Mouse (Mus musculus) bone marrow macrophage, adult 2 months (primary cell): Measurements from ENCODE around the gene Cldn18. TPM values are rescaled to one million over a fixed set of nuclear protein-coding genes. Genes with fewer than 3 reads are reported as not detected.

Experiments
- H3K27ac ChIP-seq: 2 replicates; pipeline ENCODE4 v1.5.1; 2012; ENCODE audit warnings: low read depth, low read length; ENCODE audit not compliant: insufficient read depth
- H3K4me1 ChIP-seq: 2 replicates; pipeline ENCODE4 v1.6.1; 2012; ENCODE audit warnings: low read length; ENCODE audit not compliant: control insufficient read depth, insufficient read depth
- H3K4me3 ChIP-seq: 2 replicates; pipeline ENCODE4 v1.5.1; 2012; ENCODE audit warnings: mild to moderate bottlenecking, low read length, moderate library complexity; ENCODE audit not compliant: insufficient read depth
- CTCF ChIP-seq: IDR thresholded peaks from 2 replicates; pipeline ENCODE4 v1.5.1; 2012; ENCODE audit warnings: low read depth, mild to moderate bottlenecking, low read length, moderate library complexity
- POLR2A ChIP-seq: IDR thresholded peaks from 2 replicates; pipeline ENCODE4 v1.6.1; 2012; ENCODE audit warnings: mild to moderate bottlenecking, low read depth, low read length, borderline replicate concordance
- polyA plus RNA-seq: library from polyadenylated mRNA; stranded (reverse); fragments of >200 nt; gene quantifications from 2 replicates; pipeline ENCODE4 v1.2.4, GENCODE M21; 2012; ENCODE audit not compliant: missing spikeins, insufficient read depth, insufficient read length

Cldn18 gene
- polyA plus RNA-seq, 1 experiment: not detected

- TF ChIP-seq CTCF: no peak
- TF ChIP-seq POLR2A: no peak
- no peak overlapping the region for H3K4me3 ChIP-seq
- H3K27ac ChIP-seq: no peak overlapping the region
- H3K4me1 ChIP-seq: no peaks in the 10 kb centered on the region
These were observed 6.8 kb downstream of the Cldn18 start for GRCm38 (mm10) chr9:99710297-99710696.

- no peak overlapping the region for H3K4me3 ChIP-seq
- TF ChIP-seq CTCF (no peak), POLR2A (no peak)
These were observed 7.3 kb downstream of the Cldn18 start for GRCm38 (mm10) chr9:99709588-99710248.

GRCm38 (mm10) chr9:99707425-99708126 lies 9.5 kb downstream of the Cldn18 start:
- Histone ChIP-seq H3K4me3 (no peak overlapping the region), H3K4me1 (no peaks in the 10 kb centered on the region), H3K27ac (no peak overlapping the region)
- TF ChIP-seq POLR2A (no peak), CTCF (no peak)

More at GRCm38 (mm10) chr9:99709588-99710248, 7.3 kb downstream of the Cldn18 start:
- no peaks in the 10 kb centered on the region for H3K4me1 ChIP-seq
- no peak overlapping the region for H3K27ac ChIP-seq

- H3K4me3 ChIP-seq: no peak overlapping the region
- no peak overlapping the region for H3K27ac ChIP-seq
- H3K4me1 ChIP-seq: no peaks in the 10 kb centered on the region
- TF ChIP-seq POLR2A (no peak), CTCF (no peak)
These were observed 10.8 kb downstream of the Cldn18 start for GRCm38 (mm10) chr9:99706264-99706663.

GRCm38 (mm10) chr9:99703711-99704110 lies 13.4 kb downstream of the Cldn18 start:
- H3K4me1 ChIP-seq: no peaks in the 10 kb centered on the region
- TF ChIP-seq CTCF (no peak), POLR2A (no peak)
- H3K4me3 ChIP-seq: no peak overlapping the region
- H3K27ac ChIP-seq: no peak overlapping the region

GRCm38 (mm10) chr9:99702215-99702614 lies 14.9 kb downstream of the Cldn18 start:
- TF ChIP-seq CTCF: no peak
- TF ChIP-seq POLR2A: no peak
- no peak overlapping the region for H3K27ac ChIP-seq
- no peak overlapping the region for H3K4me3 ChIP-seq
- no peaks in the 10 kb centered on the region for H3K4me1 ChIP-seq

GRCm38 (mm10) chr9:99701187-99701586 lies 15.9 kb downstream of the Cldn18 start:
- no peaks in the 10 kb centered on the region for H3K4me1 ChIP-seq
- no peak overlapping the region for H3K4me3 ChIP-seq
- no peak for TF ChIP-seq CTCF
- no peak for TF ChIP-seq POLR2A
- H3K27ac ChIP-seq: no peak overlapping the region

GRCm38 (mm10) chr9:99699752-99700389 lies 17.2 kb downstream of the Cldn18 start:
- no peak for TF ChIP-seq CTCF
- no peak for TF ChIP-seq POLR2A
- no peaks in the 10 kb centered on the region for H3K4me1 ChIP-seq
- H3K4me3 ChIP-seq: no peak overlapping the region
- no peak overlapping the region for H3K27ac ChIP-seq

GRCm38 (mm10) chr9:99694961-99695360 lies 22.1 kb downstream of the Cldn18 start:
- Histone ChIP-seq H3K4me3 (no peak overlapping the region), H3K4me1 (no peaks in the 10 kb centered on the region), H3K27ac (no peak overlapping the region)
- no peak for TF ChIP-seq POLR2A
- no peak for TF ChIP-seq CTCF

GRCm38 (mm10) chr9:99690386-99690785 lies 26.7 kb downstream of the Cldn18 start:
- Histone ChIP-seq H3K4me1 (no peaks in the 10 kb centered on the region), H3K27ac (no peak overlapping the region), H3K4me3 (no peak overlapping the region)
- TF ChIP-seq POLR2A: no peak
- no peak for TF ChIP-seq CTCF
